Mouse (Mus musculus): Measurements from ENCODE around the gene Snrpn. TPM values are rescaled to one million over a fixed set of nuclear protein-coding genes. Genes with fewer than 3 reads are reported as not detected.
A peak's percentile ranks its signal among the peaks of the same experiment; 100 is the strongest.
"Not testable (repeated sequence)": the region's sequence is repeated elsewhere in the genome, so short reads cannot be mapped to it uniquely, and the experiment has no call there.

Snrpn gene
- polyA plus RNA-seq (2014; fragmentation: Nextera tagmentation; extraction: Ambion mirVana): 192 and 220 TPM in 2 replicates

GRCm38 (mm10) chr7:60139742-60140480 is at the start of gene Snrpn:
Gene Snrpn, minus strand, starts transcription at chr7:60140219.
- DNase-seq (ENCODE audit: low spot score) (no peak), ATAC-seq (ENCODE audit: insufficient read depth, low FRiP score, low TSS enrichment) (no peak)
- Histone ChIP-seq H3K27ac (ENCODE audit: low read depth, low read length) (no peak within 1 kb of the TSS), H3K27me3 (ENCODE audit: control insufficient read depth, insufficient read depth, low read length) (no peaks in the 10 kb centered on the region), H3K9ac (ENCODE audit: low read length) (no peak within 1 kb of the TSS), H3K9me3 (ENCODE audit: control insufficient read depth, low read length) (no peaks in the 10 kb centered on the region), H3K4me2 (ENCODE audit: low read depth) (no peak within 1 kb of the TSS), H3K36me3 (ENCODE audit: control insufficient read depth, insufficient read depth, low read length) (no peaks in the 10 kb centered on the region), H3K4me3 (ENCODE audit: low read depth, low read length) (no peak within 1 kb of the TSS), H3K4me1 (ENCODE audit: control insufficient read depth, insufficient read depth, low read length) (no peaks in the 10 kb centered on the region)
- WGBS: 63% methylated on average over 4 of the region's 4 CpGs

GRCm38 (mm10) chr7:60170250-60171185 is 30.5 kb upstream of the Snrpn start:
- no peak overlapping the region for H3K4me2 ChIP-seq (ENCODE audit: low read depth)
- H3K9me3 ChIP-seq (ENCODE audit: control insufficient read depth, low read length): no peaks in the 10 kb centered on the region
- no peak overlapping the region for H3K4me3 ChIP-seq (ENCODE audit: low read depth, low read length)
- no peak overlapping the region for H3K27ac ChIP-seq (ENCODE audit: low read depth, low read length)
- WGBS: 62% methylated on average over 5 of the region's 5 CpGs
- no peak overlapping the region for H3K9ac ChIP-seq (ENCODE audit: low read length)
- no peaks in the 10 kb centered on the region for H3K27me3 ChIP-seq (ENCODE audit: control insufficient read depth, insufficient read depth, low read length)
- ATAC-seq (ENCODE audit: insufficient read depth, low FRiP score, low TSS enrichment) (peak; percentile 86), DNase-seq (ENCODE audit: low spot score) (peak; percentile 50)
- no peaks in the 10 kb centered on the region for H3K36me3 ChIP-seq (ENCODE audit: control insufficient read depth, insufficient read depth, low read length)
- H3K4me1 ChIP-seq (ENCODE audit: control insufficient read depth, insufficient read depth, low read length): no peaks in the 10 kb centered on the region

GRCm38 (mm10) chr7:60125332-60125731 is 14.7 kb downstream of the Snrpn start:
- no peak overlapping the region for H3K4me2 ChIP-seq (ENCODE audit: low read depth)
- 67% methylated on average over 7 of the region's 7 CpGs for WGBS
- H3K36me3 ChIP-seq (ENCODE audit: control insufficient read depth, insufficient read depth, low read length): no peaks in the 10 kb centered on the region
- H3K27ac ChIP-seq (ENCODE audit: low read depth, low read length): no peak overlapping the region
- H3K4me1 ChIP-seq (ENCODE audit: control insufficient read depth, insufficient read depth, low read length): no peaks in the 10 kb centered on the region
- H3K27me3 ChIP-seq (ENCODE audit: control insufficient read depth, insufficient read depth, low read length): no peaks in the 10 kb centered on the region
- no peak overlapping the region for H3K9ac ChIP-seq (ENCODE audit: low read length)
- H3K9me3 ChIP-seq (ENCODE audit: control insufficient read depth, low read length): no peaks in the 10 kb centered on the region
- H3K4me3 ChIP-seq (ENCODE audit: low read depth, low read length): no peak overlapping the region
- ATAC-seq (ENCODE audit: insufficient read depth, low FRiP score, low TSS enrichment) (no peak), DNase-seq (ENCODE audit: low spot score) (no peak)

- not testable (repeated sequence) for H3K27ac ChIP-seq (ENCODE audit: low read depth, low read length); ATAC-seq (ENCODE audit: insufficient read depth, low FRiP score, low TSS enrichment); H3K4me2 ChIP-seq (ENCODE audit: low read depth); H3K4me1 ChIP-seq (ENCODE audit: control insufficient read depth, insufficient read depth, low read length); H3K9me3 ChIP-seq (ENCODE audit: control insufficient read depth, low read length); H3K27me3 ChIP-seq (ENCODE audit: control insufficient read depth, insufficient read depth, low read length); H3K4me3 ChIP-seq (ENCODE audit: low read depth, low read length); DNase-seq (ENCODE audit: low spot score); H3K36me3 ChIP-seq (ENCODE audit: control insufficient read depth, insufficient read depth, low read length); H3K9ac ChIP-seq (ENCODE audit: low read length)
- 68% methylated on average over 3 of the region's 3 CpGs for WGBS
These were observed 16.9 kb downstream of the Snrpn start for GRCm38 (mm10) chr7:60123086-60123624.

GRCm38 (mm10) chr7:60122434-60123085 is 17.5 kb downstream of the Snrpn start:
- Histone ChIP-seq H3K9me3 (ENCODE audit: control insufficient read depth, low read length) (no peaks in the 10 kb centered on the region), H3K27me3 (ENCODE audit: control insufficient read depth, insufficient read depth, low read length) (no peaks in the 10 kb centered on the region), H3K27ac (ENCODE audit: low read depth, low read length) (no peak overlapping the region), H3K9ac (ENCODE audit: low read length) (no peak overlapping the region), H3K36me3 (ENCODE audit: control insufficient read depth, insufficient read depth, low read length) (no peaks in the 10 kb centered on the region), H3K4me1 (ENCODE audit: control insufficient read depth, insufficient read depth, low read length) (no peaks in the 10 kb centered on the region), H3K4me3 (ENCODE audit: low read depth, low read length) (no peak overlapping the region), H3K4me2 (ENCODE audit: low read depth) (no peak overlapping the region)
- ATAC-seq (ENCODE audit: insufficient read depth, low FRiP score, low TSS enrichment) (no peak), DNase-seq (ENCODE audit: low spot score) (no peak)
- 77% methylated on average over 2 of the region's 2 CpGs for WGBS

- ATAC-seq (ENCODE audit: insufficient read depth, low FRiP score, low TSS enrichment) (no peak), DNase-seq (ENCODE audit: low spot score) (no peak)
- H3K27me3 ChIP-seq (ENCODE audit: control insufficient read depth, insufficient read depth, low read length): no peaks in the 10 kb centered on the region
- H3K9ac ChIP-seq (ENCODE audit: low read length): no peak overlapping the region
- 64% methylated on average over 3 of the region's 3 CpGs for WGBS
- no peaks in the 10 kb centered on the region for H3K4me1 ChIP-seq (ENCODE audit: control insufficient read depth, insufficient read depth, low read length)
- H3K9me3 ChIP-seq (ENCODE audit: control insufficient read depth, low read length): no peaks in the 10 kb centered on the region
- no peak overlapping the region for H3K4me3 ChIP-seq (ENCODE audit: low read depth, low read length)
- no peaks in the 10 kb centered on the region for H3K36me3 ChIP-seq (ENCODE audit: control insufficient read depth, insufficient read depth, low read length)
- H3K27ac ChIP-seq (ENCODE audit: low read depth, low read length): no peak overlapping the region
- H3K4me2 ChIP-seq (ENCODE audit: low read depth): no peak overlapping the region
These were observed 42.7 kb downstream of the Snrpn start for GRCm38 (mm10) chr7:60097154-60097859.

- H3K27ac ChIP-seq (ENCODE audit: low read depth, low read length): no peak overlapping the region
- no peaks in the 10 kb centered on the region for H3K4me1 ChIP-seq (ENCODE audit: control insufficient read depth, insufficient read depth, low read length)
- H3K36me3 ChIP-seq (ENCODE audit: control insufficient read depth, insufficient read depth, low read length): no peaks in the 10 kb centered on the region
- DNase-seq (ENCODE audit: low spot score): no peak
- no peak overlapping the region for H3K4me2 ChIP-seq (ENCODE audit: low read depth)
- ATAC-seq (ENCODE audit: insufficient read depth, low FRiP score, low TSS enrichment): no peak
- no peaks in the 10 kb centered on the region for H3K9me3 ChIP-seq (ENCODE audit: control insufficient read depth, low read length)
- H3K4me3 ChIP-seq (ENCODE audit: low read depth, low read length): no peak overlapping the region
- 82% methylated on average over 2 of the region's 2 CpGs for WGBS
- H3K9ac ChIP-seq (ENCODE audit: low read length): no peak overlapping the region
- H3K27me3 ChIP-seq (ENCODE audit: control insufficient read depth, insufficient read depth, low read length): no peaks in the 10 kb centered on the region
These were observed 63.7 kb downstream of the Snrpn start for GRCm38 (mm10) chr7:60076301-60076700.

Data from neural tube, embryonic 11.5 days (tissue).